Mouse (Mus musculus): ENCODE measurements around the gene Arhgap1. TPM values are rescaled to one million over a fixed set of nuclear protein-coding genes. Genes with fewer than 3 reads are reported as not detected.
A peak's percentile ranks its signal among the peaks of the same experiment; 100 is the strongest.

The Arhgap1 gene
- total RNA-seq, 2 experiments from 2014 or later: 66.9 to 68.3 TPM

- DNase-seq (ENCODE audit: low spot score in 2 of 2): no peak
Measured at GRCm38 (mm10) chr2:91695436-91696224, 46.0 kb downstream of the Arhgap1 start.

DNA sequence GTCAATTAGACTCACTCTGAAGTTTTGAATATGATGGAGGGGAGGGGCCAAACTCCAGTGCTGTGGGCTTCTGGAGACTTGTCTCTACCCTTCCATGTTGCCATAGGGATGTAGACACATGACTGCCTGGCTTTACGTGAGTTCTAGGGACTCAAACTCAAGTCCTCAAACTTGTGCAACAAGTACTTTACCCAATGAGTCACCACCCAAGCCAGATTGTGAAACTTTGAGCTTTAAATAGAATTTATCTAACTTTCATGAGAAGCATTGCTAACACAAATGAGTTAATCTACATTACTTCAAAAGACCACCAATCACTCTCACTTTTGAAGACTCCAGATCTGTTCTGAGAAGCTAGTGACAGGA is 46.5 kb downstream of the Arhgap1 start:
- no peak for DNase-seq (ENCODE audit: low spot score in 2 of 2)

DNA sequence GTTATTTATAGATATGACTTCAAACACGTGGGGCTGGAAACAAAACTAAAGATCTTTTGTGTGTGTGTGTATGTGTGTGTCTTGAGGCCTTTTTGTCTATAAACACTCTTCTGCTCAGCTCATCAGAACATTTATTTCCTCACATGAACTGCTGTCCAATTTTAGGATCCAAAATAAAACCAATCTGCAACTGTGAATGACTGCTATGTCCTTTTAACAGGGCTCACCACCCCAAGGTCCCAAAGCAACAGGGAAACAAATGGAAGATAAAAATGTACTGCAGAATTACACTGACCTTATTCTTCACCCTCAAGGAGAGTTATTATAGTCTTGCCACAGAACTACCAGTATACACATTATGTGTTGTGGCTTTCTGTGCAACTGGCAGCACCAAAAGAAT is 49.6 kb downstream of the Arhgap1 start:
- DNase-seq (ENCODE audit: low spot score in 2 of 2): no peak

GRCm38 (mm10) chr2:91701366-91701765 is 51.7 kb downstream of the Arhgap1 start:
- no peak for DNase-seq (ENCODE audit: low spot score in 2 of 2)

DNA sequence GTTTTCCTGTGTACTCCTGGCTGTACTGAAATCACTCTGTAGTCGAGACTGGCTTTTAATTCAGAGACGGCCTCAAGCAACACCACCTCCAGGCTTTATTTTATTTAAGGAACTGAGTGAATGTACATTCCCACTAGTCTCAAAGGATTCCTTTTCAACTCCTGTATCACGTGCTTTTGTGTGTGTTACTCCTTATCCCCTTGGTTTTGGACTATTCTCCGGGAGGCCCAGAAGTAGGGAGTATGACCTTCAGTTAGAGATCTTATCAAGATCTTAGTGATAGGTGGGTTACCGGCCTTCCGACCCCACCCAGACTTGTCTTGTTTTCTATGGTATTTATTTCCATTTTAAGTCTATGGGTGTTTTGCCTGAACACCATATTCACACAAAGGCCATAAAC is 56.1 kb downstream of the Arhgap1 start:
- DNase-seq (ENCODE audit: low spot score in 2 of 2): no peak

DNA sequence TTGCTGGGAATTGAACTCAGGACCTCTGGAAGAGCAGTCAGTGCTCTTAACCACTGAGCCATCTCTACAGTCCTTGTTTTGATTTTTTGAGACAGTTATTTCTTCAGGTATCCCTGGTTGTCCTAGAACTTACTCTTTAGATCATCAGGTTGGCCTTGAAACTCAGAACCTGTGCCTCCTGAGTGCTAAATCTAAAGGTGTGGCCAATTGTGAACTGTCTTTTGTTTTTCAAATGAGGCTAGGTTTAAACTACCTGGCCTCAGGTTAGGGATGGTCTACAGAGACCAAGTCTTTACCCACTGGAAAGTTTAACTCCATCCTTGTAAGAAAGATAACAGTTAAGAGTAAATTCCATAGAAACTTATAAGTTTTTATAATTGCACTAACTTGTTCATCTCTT is 56.8 kb downstream of the Arhgap1 start:
- no peak for DNase-seq (ENCODE audit: low spot score in 2 of 2)

GRCm38 (mm10) chr2:91708361-91708760 is 58.7 kb downstream of the Arhgap1 start:
- no peak for DNase-seq (ENCODE audit: low spot score in 2 of 2)

DNA sequence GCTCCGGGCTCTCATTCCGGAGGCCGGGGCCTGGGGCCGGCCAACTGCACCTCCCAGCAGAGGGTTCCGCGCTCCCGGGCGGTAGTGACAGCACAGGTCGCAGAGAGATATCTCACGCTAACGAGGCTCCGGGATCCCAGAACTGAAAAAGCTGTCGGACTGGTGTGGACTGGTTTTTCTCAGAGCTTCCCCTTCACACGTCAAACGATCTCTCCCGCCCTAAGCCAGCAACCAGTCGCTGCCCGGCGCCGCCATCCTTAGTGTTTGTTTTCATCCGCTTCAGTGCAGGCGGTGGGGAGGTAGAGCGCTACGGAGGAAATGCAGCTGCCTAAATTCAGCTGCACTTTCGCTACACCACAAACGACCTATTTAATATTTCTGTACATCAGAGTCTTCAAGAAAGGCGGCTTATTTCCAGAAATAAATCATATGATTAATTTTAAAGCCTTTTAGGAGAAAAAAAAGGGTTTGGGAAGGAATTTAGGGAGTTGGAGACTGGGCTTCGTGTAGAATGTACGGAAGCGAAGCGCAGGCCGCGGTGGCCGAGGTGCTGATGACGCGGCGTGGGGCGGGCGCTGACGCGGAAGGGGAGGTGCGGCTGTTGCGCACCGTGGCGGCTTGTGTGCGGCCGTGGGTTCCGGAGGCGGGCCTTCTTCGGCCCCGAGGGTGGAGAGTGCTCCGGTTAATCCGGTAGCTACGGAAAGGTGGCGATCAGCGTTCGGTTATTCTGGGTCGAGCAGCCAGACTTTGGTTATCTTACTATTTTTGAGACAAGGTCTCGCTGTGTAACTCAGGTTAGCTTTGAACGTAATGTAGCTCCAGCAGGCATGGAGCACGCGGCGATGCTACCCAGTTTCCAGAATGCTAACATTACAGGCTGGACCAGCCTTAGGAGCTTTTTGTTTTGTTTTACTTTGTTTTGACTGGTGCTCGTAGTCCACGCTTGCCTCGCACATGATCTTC is 60.9 kb downstream of the Arhgap1 start, which contains the start of the genes Atg13 and Harbi1:
Gene Atg13 (minus strand): TSS at position 305 of the 963 bp plus-strand sequence.
Gene Harbi1 (plus strand): TSS at position 581 of the 963 bp plus-strand sequence.
- peak; percentile 89 to 93 for DNase-seq (ENCODE audit: low spot score in 2 of 2)

DNA sequence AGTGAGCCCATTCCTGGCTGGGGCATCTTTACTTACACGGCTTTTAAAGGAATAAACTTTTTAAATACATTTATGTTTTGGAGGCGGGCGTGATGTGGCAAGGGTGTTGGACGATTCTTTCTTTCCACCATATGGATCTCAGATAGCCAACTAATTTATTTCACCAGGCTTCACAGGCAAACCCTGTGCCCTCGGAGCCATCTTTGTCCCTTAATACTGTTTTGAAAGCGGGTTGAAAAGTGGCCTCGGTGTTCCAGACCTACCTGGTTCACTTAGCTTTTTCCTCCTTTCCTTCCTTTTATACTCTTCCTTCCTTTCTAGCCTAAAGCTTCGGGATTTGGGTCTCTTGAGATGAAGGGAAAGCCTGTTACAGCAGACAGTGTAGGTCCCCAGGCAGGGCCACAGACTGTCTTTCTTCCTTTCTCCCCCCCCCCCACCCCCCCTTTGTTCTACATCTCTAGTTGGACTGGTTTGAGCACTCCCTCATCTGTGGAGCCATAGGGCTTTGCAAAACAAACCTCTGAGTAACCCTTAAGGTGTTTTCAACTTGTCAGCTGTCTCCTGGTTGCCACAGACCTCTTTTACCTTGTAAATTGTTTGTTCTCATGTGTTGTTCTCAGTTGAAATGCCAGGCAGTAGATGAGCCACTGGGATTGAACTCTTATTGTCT is 61.7 kb downstream of the Arhgap1 start:
- DNase-seq (ENCODE audit: low spot score in 2 of 2): no peak

GRCm38 (mm10) chr2:91714921-91715320 is 65.3 kb downstream of the Arhgap1 start:
- no peak for DNase-seq (ENCODE audit: low spot score in 2 of 2)

- no peak for DNase-seq (ENCODE audit: low spot score in 2 of 2)
Measured at GRCm38 (mm10) chr2:91718276-91718675, 68.6 kb downstream of the Arhgap1 start.

Other genes starting within 250 kb of the Arhgap1 start
- gene 1110051M20Rik, start 205.2 kb upstream of the Arhgap1 start, total RNA-seq (2021): 10 to 100 TPM; 92.9 to 96.2 TPM
- 10 to 100 TPM; 36.2 to 40.1 TPM for gene Lrp4, start 192.3 kb upstream of the Arhgap1 start, total RNA-seq (2021)
- 100 to 1,000 TPM; 126 TPM for gene Ckap5, start 123.1 kb upstream of the Arhgap1 start, total RNA-seq (2021)
- under 1 TPM; 0.18 to 0.20 TPM for gene F2, start 13.4 kb upstream of the Arhgap1 start, total RNA-seq (2021)
- gene Zfp408, start 69 bp upstream of the Arhgap1 start, total RNA-seq (2021): 10 to 100 TPM; 15.1 to 17.0 TPM
- 10 to 100 TPM; 49.1 to 49.7 TPM for gene Atg13, start 60.7 kb downstream of the Arhgap1 start, total RNA-seq (2021)
- 1 to 10 TPM; 8.3 to 8.9 TPM for gene Harbi1, start 61.0 kb downstream of the Arhgap1 start, total RNA-seq (2021)
- gene Ambra1, start 80.3 kb downstream of the Arhgap1 start, total RNA-seq (2021): 10 to 100 TPM; 45.4 to 47.8 TPM

All from layer of hippocampus, postnatal 10 days (tissue).